Mouse (Mus musculus) neutrophil, adult 5-6 weeks (primary cell): ENCODE data around the gene Sgpp1. TPM values are rescaled to one million over a fixed set of nuclear protein-coding genes. Genes with fewer than 3 reads are reported as not detected.
"Not testable (repeated sequence)": the region's sequence is repeated elsewhere in the genome, so short reads cannot be mapped to it uniquely, and the experiment has no call there.

Source experiments
- ATAC-seq: fragments of 151-379, 151-347 bp; 2 replicates; pipeline ENCODE4 v1.8.0; 2017; ENCODE audit warnings: mild to moderate bottlenecking, moderate TSS enrichment; ENCODE audit not compliant: insufficient number of reproducible peaks, poor library complexity, low FRiP score, severe bottlenecking; ENCODE audit errors: extremely low read depth
- total RNA-seq: library from RNA; stranded (forward); fragments of 200-1000 nt; gene quantifications from 2 replicates; pipeline ENCODE4 v1.2.3, GENCODE M21; 2017

Sgpp1 gene
- total RNA-seq, 1 experiment from 2014 or later = 43.5 TPM

GRCm38 (mm10) chr12:75734167-75734566, 1.4 kb downstream of the Sgpp1 start:
- no peak for ATAC-seq

- ATAC-seq = no peak
These were observed 2.0 kb downstream of the Sgpp1 start for GRCm38 (mm10) chr12:75733331-75734070.

- no peak for ATAC-seq
These were observed 3.5 kb downstream of the Sgpp1 start for GRCm38 (mm10) chr12:75731927-75732443.

- ATAC-seq = no peak
These were observed 4.0 kb downstream of the Sgpp1 start for GRCm38 (mm10) chr12:75731508-75731907.

GRCm38 (mm10) chr12:75730458-75730857, 5.1 kb downstream of the Sgpp1 start:
- no peak for ATAC-seq

GRCm38 (mm10) chr12:75729876-75730275, 5.7 kb downstream of the Sgpp1 start:
- ATAC-seq = no peak

- peak; percentile 34; the same call in 1 of the 2 replicates for ATAC-seq
These were observed 8.0 kb downstream of the Sgpp1 start for GRCm38 (mm10) chr12:75727333-75728125.

GRCm38 (mm10) chr12:75726349-75726861, 9.1 kb downstream of the Sgpp1 start:
- ATAC-seq = peak; percentile 30; the same call in 1 of the 2 replicates

GRCm38 (mm10) chr12:75724621-75725324, 10.8 kb downstream of the Sgpp1 start:
- ATAC-seq = no peak

- ATAC-seq = no peak
These were observed 11.6 kb downstream of the Sgpp1 start for GRCm38 (mm10) chr12:75723839-75724463.

GRCm38 (mm10) chr12:75721941-75722340, 13.6 kb downstream of the Sgpp1 start:
- no peak for ATAC-seq

- ATAC-seq = no peak
These were observed 14.5 kb downstream of the Sgpp1 start for GRCm38 (mm10) chr12:75721006-75721405.

- no peak for ATAC-seq
These were observed 21.9 kb downstream of the Sgpp1 start for GRCm38 (mm10) chr12:75713596-75713995.

GRCm38 (mm10) chr12:75712905-75713304, 22.6 kb downstream of the Sgpp1 start:
- not testable (repeated sequence) for ATAC-seq

GRCm38 (mm10) chr12:75710596-75711376, 24.7 kb downstream of the Sgpp1 start:
- no peak for ATAC-seq

GRCm38 (mm10) chr12:75709506-75709905, 26.0 kb downstream of the Sgpp1 start:
- ATAC-seq = no peak

GRCm38 (mm10) chr12:75706670-75707069, 28.9 kb downstream of the Sgpp1 start:
- no peak for ATAC-seq

- no peak for ATAC-seq
These were observed 32.8 kb downstream of the Sgpp1 start for GRCm38 (mm10) chr12:75702739-75703122.
